In genomic region chr10:75036883-75037379, GRCm38 (mm10) we compare ENCODE assay signal across 8 mouse cellular contexts. TPM values are rescaled to one million over a fixed set of nuclear protein-coding genes. Genes with fewer than 3 reads are reported as not detected.
A peak's percentile ranks its signal among the peaks of the same experiment; 100 is the strongest.
DNase-seq lines count a peak whose midpoint lies in the region; ATAC-seq and TF ChIP-seq lines count a peak whose summit lies in the region.

Gene Rab36, plus strand, starts transcription at chr10:75037058.

- H3K27me3 ChIP-seq in heart, embryonic 13.5 days (replicated peaks): no peaks in the 10 kb centered on the region
- H3K27me3 ChIP-seq in kidney, postnatal 0 days (ENCODE audit: insufficient read depth, low read length): no peaks in the 10 kb centered on the region
- no peaks in the 10 kb centered on the region for H3K27me3 ChIP-seq in liver, embryonic 11.5 days (replicated peaks; ENCODE audit: control insufficient read depth, insufficient read depth, low read length)
- no peaks in the 10 kb centered on the region; the same call in 1 of the 2 replicates for H3K27me3 ChIP-seq in splenic B cell, adult 2 months (ENCODE audit: control insufficient read depth, insufficient read depth, low read length, poor library complexity, severe bottlenecking)

- H3K4me2 ChIP-seq in heart, embryonic 13.5 days: peak within 1 kb of the TSS; percentile 76
- H3K4me2 ChIP-seq in kidney, postnatal 0 days (ENCODE audit: low read length): peak within 1 kb of the TSS; percentile 67
- peak within 1 kb of the TSS; percentile 60 for H3K4me2 ChIP-seq in liver, embryonic 11.5 days

- DNase-seq in A20 (ENCODE audit: low read depth, low spot score): peak; percentile 86
- DNase-seq in kidney, postnatal 0 days (ENCODE audit: low spot score): peak; percentile 97
- DNase-seq in liver, embryonic 11.5 days (ENCODE audit: low spot score): peak; percentile 92
- DNase-seq in naive thymus-derived CD4-positive, alpha-beta T cell, adult 2 months (ENCODE audit: low read depth): peak; percentile 71
- peak; percentile 84 for DNase-seq in splenic B cell, adult 2 months (ENCODE audit: low read depth, low spot score)

- 1% methylated on average over 36 of the region's 36 CpGs for WGBS in heart, embryonic 13.5 days
- under 1% methylated on average over 36 of the region's 36 CpGs for WGBS in kidney, postnatal 0 days
- WGBS in liver, embryonic 11.5 days: under 1% methylated on average over 36 of the region's 36 CpGs

- peak within 1 kb of the TSS; percentile 78 for H3K9ac ChIP-seq in heart, embryonic 13.5 days
- peak within 1 kb of the TSS; percentile 64 for H3K9ac ChIP-seq in kidney, postnatal 0 days (ENCODE audit: low read depth, low read length)
- no peak within 1 kb of the TSS; the same call in none of the 2 replicates for H3K9ac ChIP-seq in liver, embryonic 11.5 days (ENCODE audit: low read depth, low read length)

- H3K4me1 ChIP-seq in bone marrow macrophage, adult 2 months (ENCODE audit: control insufficient read depth, insufficient read depth, low read length): no peaks in the 10 kb centered on the region
- peaks cover 3% of the 10 kb centered on the region; the same call in 1 of the 2 replicates for H3K4me1 ChIP-seq in embryonic fibroblast, embryonic 13.5 days (ENCODE audit: control insufficient read depth, insufficient read depth, low read length)
- peaks cover 25% of the 10 kb centered on the region for H3K4me1 ChIP-seq in heart, embryonic 13.5 days
- H3K4me1 ChIP-seq in kidney, postnatal 0 days (replicated peaks; ENCODE audit: insufficient read depth, low read length): no peaks in the 10 kb centered on the region
- H3K4me1 ChIP-seq in liver, embryonic 11.5 days (replicated peaks; ENCODE audit: control insufficient read depth, insufficient read depth, low read length): peaks cover 17% of the 10 kb centered on the region; the same call in 1 of the 2 replicates

- TF ChIP-seq POLR2A in bone marrow macrophage, adult 2 months (IDR thresholded peaks at IDR 0.05; ENCODE audit: borderline replicate concordance, low read depth, low read length): no peak
- TF ChIP-seq POLR2A in embryonic fibroblast, embryonic 13.5 days (IDR thresholded peaks at IDR 0.05; ENCODE audit: low read depth, low read length): peak; percentile 64

- TF ChIP-seq CTCF in bone marrow macrophage, adult 2 months (IDR thresholded peaks at IDR 0.05; ENCODE audit: low read depth, low read length): no peak
- no peak for TF ChIP-seq CTCF in embryonic fibroblast, embryonic 13.5 days (IDR thresholded peaks at IDR 0.05; ENCODE audit: borderline replicate concordance, insufficient read depth, low read length)
- TF ChIP-seq CTCF in kidney, postnatal 0 days (IDR thresholded peaks at IDR 0.05; ENCODE audit: low read depth): no peak

- H3K4me3 ChIP-seq in bone marrow macrophage, adult 2 months (ENCODE audit: insufficient read depth, low read length): peak within 1 kb of the TSS; percentile 31; the same call in 1 of the 2 replicates
- peak within 1 kb of the TSS; percentile 60 for H3K4me3 ChIP-seq in embryonic fibroblast, embryonic 13.5 days (ENCODE audit: insufficient read depth, low read length)
- H3K4me3 ChIP-seq in heart, embryonic 13.5 days: peak within 1 kb of the TSS; percentile 53
- peak within 1 kb of the TSS; percentile 41 for H3K4me3 ChIP-seq in kidney, postnatal 0 days (replicated peaks; ENCODE audit: low read depth, low read length)
- H3K4me3 ChIP-seq in liver, embryonic 11.5 days (ENCODE audit: low read depth, low read length): peak within 1 kb of the TSS; percentile 36

- H3K9me3 ChIP-seq in heart, embryonic 13.5 days: no peaks in the 10 kb centered on the region
- no peaks in the 10 kb centered on the region for H3K9me3 ChIP-seq in kidney, postnatal 0 days (replicated peaks; ENCODE audit: low read length)
- no peaks in the 10 kb centered on the region for H3K9me3 ChIP-seq in liver, embryonic 11.5 days (ENCODE audit: control insufficient read depth, low read length)

- H3K36me3 ChIP-seq in heart, embryonic 13.5 days: no peaks in the 10 kb centered on the region
- H3K36me3 ChIP-seq in kidney, postnatal 0 days (ENCODE audit: insufficient read depth, low read length): no peaks in the 10 kb centered on the region
- no peaks in the 10 kb centered on the region for H3K36me3 ChIP-seq in liver, embryonic 11.5 days (ENCODE audit: control insufficient read depth, insufficient read depth, low read length)
- H3K36me3 ChIP-seq in splenic B cell, adult 2 months (ENCODE audit: control insufficient read depth, insufficient read depth, low read length, poor library complexity, severe bottlenecking): no peaks in the 10 kb centered on the region

- peak; percentile 84 for ATAC-seq in heart, embryonic 13.5 days (ENCODE audit: extremely low read depth, insufficient number of reproducible peaks, low FRiP score, low TSS enrichment)
- ATAC-seq in kidney, postnatal 0 days (replicated peaks; ENCODE audit: low FRiP score, low read depth): peak; percentile 96
- ATAC-seq in liver, embryonic 11.5 days (replicated peaks; ENCODE audit: low FRiP score): peak; percentile 89

- no peak within 1 kb of the TSS for H3K27ac ChIP-seq in bone marrow macrophage, adult 2 months (ENCODE audit: insufficient read depth, low read depth, low read length)
- H3K27ac ChIP-seq in embryonic fibroblast, embryonic 13.5 days (ENCODE audit: insufficient read depth, low read length): no peak within 1 kb of the TSS
- peak within 1 kb of the TSS; percentile 49; the same call in 1 of the 2 replicates for H3K27ac ChIP-seq in heart, embryonic 13.5 days (replicated peaks)
- H3K27ac ChIP-seq in kidney, postnatal 0 days: 0 out of 2 replicates have a peak within 1 kb of the TSS, but pooled peaks have one; percentile 14
- peak within 1 kb of the TSS; percentile 26 for H3K27ac ChIP-seq in liver, embryonic 11.5 days (ENCODE audit: low read depth, low read length)

RNA-seq across cellular contexts. Expression of gene Rab36, which starts in this region (rescaled TPM):
- 0.82 and 1.7 TPM in 2 replicates for polyA plus RNA-seq in bone marrow macrophage, adult 2 months (2012; ENCODE audit: insufficient read depth, insufficient read length, missing spikeins)
- polyA plus RNA-seq in embryonic fibroblast, embryonic 13.5 days (2011; ENCODE audit: insufficient read length, low read depth, missing spikeins): 3.9 and 5.8 TPM in 2 replicates
- 3.5 and 3.9 TPM in 2 replicates for polyA plus RNA-seq in heart, embryonic 13.5 days (2015; fragmentation: Nextera tagmentation; extraction: Ambion mirVana)
- 8.0 and 8.4 TPM in 2 replicates for polyA plus RNA-seq in kidney, postnatal 0 days (2015; fragmentation: Nextera tagmentation; extraction: Ambion mirVana)
- 6.5 and 7.8 TPM in 2 replicates for polyA plus RNA-seq in liver, embryonic 11.5 days (2014; fragmentation: Nextera tagmentation; extraction: Ambion mirVana)

Comparison
In these comparisons a context has a peak if more than half of its experiments do, and no peak if none do; other contexts are left out.
1. H3K27ac ChIP-seq: peak in heart, embryonic 13.5 days (single experiment), kidney, postnatal 0 days (single experiment) and liver, embryonic 11.5 days (single experiment); none in bone marrow macrophage, adult 2 months (single experiment) and embryonic fibroblast, embryonic 13.5 days (single experiment).
2. Peak in every context shown above with its lines, with median percentiles within 50 percentile points of each other: DNase-seq, H3K4me3 ChIP-seq, ATAC-seq and H3K4me2 ChIP-seq.